Mouse (Mus musculus) forebrain, embryonic 11.5 days (tissue): ENCODE data around the gene Cdc27. TPM values are rescaled to one million over a fixed set of nuclear protein-coding genes. Genes with fewer than 3 reads are reported as not detected.
"Not testable (repeated sequence)": the region's sequence is repeated elsewhere in the genome, so short reads cannot be mapped to it uniquely, and the experiment has no call there.

ENCODE experiments used
- ATAC-seq: fragments of 200-750 bp; cut with Nextera tagmentation; replicated peaks from 2 replicates; pipeline ENCODE4 v1.8.0; 2017; ENCODE audit warnings: moderate TSS enrichment; ENCODE audit not compliant: low FRiP score
- DNase-seq: peaks from one replicate; pipeline ENCODE4 v3.0.0-alpha.2; 2017; ENCODE audit warnings: low spot score
- H3K27ac ChIP-seq: fragments of 300-500 bp; sonication (generic); 2 replicates; pipeline ENCODE4 v1.5.1; 2014; ENCODE audit warnings: low read depth, low read length
- H3K27me3 ChIP-seq: fragments of 300-500 bp; sonication (generic); 2 replicates; pipeline ENCODE4 v1.6.1; 2014; ENCODE audit warnings: mild to moderate bottlenecking, low read length, mixed read lengths; ENCODE audit not compliant: control insufficient read depth, insufficient read depth
- H3K36me3 ChIP-seq: fragments of 300-500 bp; sonication (generic); 2 replicates; pipeline ENCODE4 v1.6.1; 2014; ENCODE audit warnings: mild to moderate bottlenecking, low read length, moderate library complexity, mixed read lengths; ENCODE audit not compliant: control insufficient read depth, insufficient read depth
- H3K4me1 ChIP-seq: fragments of 300-500 bp; sonication (generic); replicated peaks from 2 replicates; pipeline ENCODE4 v1.6.1; 2014; ENCODE audit warnings: low read length, mixed read lengths; ENCODE audit not compliant: control insufficient read depth, insufficient read depth
- H3K4me2 ChIP-seq: fragments of 300-500 bp; sonication (generic); 2 replicates; pipeline ENCODE4 v1.6.1; 2014; ENCODE audit warnings: low read depth, mild to moderate bottlenecking, low read length, moderate library complexity, mixed read lengths; ENCODE audit not compliant: severe bottlenecking
- H3K4me3 ChIP-seq: fragments of 300-500 bp; sonication (generic); 2 replicates; pipeline ENCODE4 v1.5.1; 2014; ENCODE audit warnings: low read depth, low read length
- H3K9ac ChIP-seq: fragments of 300-500 bp; sonication (generic); 2 replicates; pipeline ENCODE4 v1.6.1; 2014; ENCODE audit warnings: low read length
- H3K9me3 ChIP-seq: fragments of 300-500 bp; sonication (generic); 2 replicates; pipeline ENCODE4 v1.6.1; 2016; ENCODE audit warnings: low read length, mixed read lengths; ENCODE audit not compliant: control insufficient read depth
- WGBS: fragments of 180-500 bp; shearing (Covaris S2); extraction: QIAGEN DNeasy Blood & Tissue Kit; methylation state at CpG from one replicate; pipeline ENCODE4 v1.1.7; 2014; 5-methylcytosine and 5-hydroxymethylcytosine counted together
- polyA plus RNA-seq: library from polyadenylated mRNA; unstranded; fragments of >200 nt; fragmentation: Nextera tagmentation; extraction: Ambion mirVana; gene quantifications from 2 replicates; pipeline ENCODE4 v1.2.1, GENCODE M21; 2014

The Cdc27 gene
- polyA plus RNA-seq, 1 experiment from 2014 or later = 62.7 TPM

- H3K36me3 ChIP-seq, H3K27me3 ChIP-seq, H3K4me1 ChIP-seq, H3K9ac ChIP-seq, H3K4me3 ChIP-seq, DNase-seq, H3K4me2 ChIP-seq, H3K27ac ChIP-seq, ATAC-seq, H3K9me3 ChIP-seq: not testable (repeated sequence)
- 96% methylated on average over 2 of the region's 2 CpGs for WGBS
Observed at GRCm38 (mm10) chr11:104543337-104543736, 7.1 kb downstream of the Cdc27 start.

DNA sequence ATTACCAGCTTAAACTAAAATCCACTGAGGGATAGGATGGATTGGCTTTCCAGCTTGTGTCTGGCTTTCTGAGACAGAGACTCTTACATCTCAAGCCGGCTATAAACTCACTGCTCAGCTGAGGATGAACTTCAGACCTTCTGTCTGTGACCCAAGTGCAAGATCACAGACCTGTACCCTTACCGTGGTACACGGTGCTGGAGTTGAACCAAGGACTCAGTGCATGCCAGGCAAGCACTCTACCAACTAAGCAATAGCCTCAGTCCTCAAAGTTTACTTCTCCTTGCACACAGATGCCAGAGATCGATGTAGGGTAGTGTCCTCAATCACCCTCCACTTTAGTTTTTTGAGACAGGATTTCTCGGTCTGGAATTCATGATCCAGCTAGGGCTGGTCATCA is 10.6 kb downstream of the Cdc27 start:
- no peaks in the 10 kb centered on the region for H3K36me3 ChIP-seq
- DNase-seq (no peak), ATAC-seq (no peak)
- no peaks in the 10 kb centered on the region for H3K4me1 ChIP-seq
- H3K4me2 ChIP-seq = no peak overlapping the region
- no peak overlapping the region for H3K27ac ChIP-seq
- 95% methylated on average over 5 of the region's 5 CpGs for WGBS
- no peak overlapping the region for H3K9ac ChIP-seq
- H3K27me3 ChIP-seq = no peaks in the 10 kb centered on the region
- no peak overlapping the region for H3K4me3 ChIP-seq
- H3K9me3 ChIP-seq = no peaks in the 10 kb centered on the region

- H3K27me3 ChIP-seq = no peaks in the 10 kb centered on the region
- H3K9ac ChIP-seq = no peak overlapping the region
- 92% methylated on average over 2 of the region's 2 CpGs for WGBS
- H3K36me3 ChIP-seq = no peaks in the 10 kb centered on the region
- no peak for ATAC-seq
- no peak for DNase-seq
- no peak overlapping the region for H3K27ac ChIP-seq
- no peaks in the 10 kb centered on the region for H3K9me3 ChIP-seq
- no peak overlapping the region for H3K4me2 ChIP-seq
- H3K4me1 ChIP-seq = no peaks in the 10 kb centered on the region
- no peak overlapping the region for H3K4me3 ChIP-seq
Observed at GRCm38 (mm10) chr11:104537945-104538555, 12.4 kb downstream of the Cdc27 start.

GRCm38 (mm10) chr11:104536843-104537242 is 13.6 kb downstream of the Cdc27 start:
- no peaks in the 10 kb centered on the region for H3K9me3 ChIP-seq
- H3K9ac ChIP-seq = no peak overlapping the region
- no peak for DNase-seq
- ATAC-seq = no peak
- WGBS = 96% methylated on average over 2 of the region's 2 CpGs
- H3K4me3 ChIP-seq = no peak overlapping the region
- H3K27me3 ChIP-seq = no peaks in the 10 kb centered on the region
- peaks cover 3% of the 10 kb centered on the region for H3K36me3 ChIP-seq
- no peak overlapping the region for H3K4me2 ChIP-seq
- no peak overlapping the region for H3K27ac ChIP-seq
- no peaks in the 10 kb centered on the region for H3K4me1 ChIP-seq

GRCm38 (mm10) chr11:104525935-104526334 is 24.5 kb downstream of the Cdc27 start:
- WGBS = 93% methylated on average over 6 of the region's 6 CpGs

DNA sequence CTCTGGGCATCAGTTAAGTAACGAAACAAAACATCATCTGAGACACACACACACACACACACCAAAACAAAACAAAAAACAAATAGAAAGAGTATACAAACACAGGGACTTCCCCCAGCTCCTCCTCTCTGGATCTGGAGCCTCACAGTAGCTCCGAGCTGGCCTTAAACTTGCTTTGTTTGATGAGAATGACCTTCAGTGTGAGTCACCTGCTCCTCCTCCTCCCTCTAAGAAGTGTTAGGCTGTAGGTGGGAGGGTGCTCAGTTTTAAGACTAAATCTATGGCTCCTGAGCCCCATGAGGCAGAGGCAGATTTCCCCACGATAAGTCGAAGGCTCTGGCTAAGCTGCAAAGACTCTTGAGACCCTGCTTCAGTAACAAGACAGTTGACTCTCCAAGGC is 38.0 kb downstream of the Cdc27 start:
- no peaks in the 10 kb centered on the region for H3K27me3 ChIP-seq
- H3K4me1 ChIP-seq = no peaks in the 10 kb centered on the region
- H3K9me3 ChIP-seq = no peaks in the 10 kb centered on the region
- no peak overlapping the region for H3K9ac ChIP-seq
- H3K4me3 ChIP-seq = no peak overlapping the region
- no peak overlapping the region for H3K4me2 ChIP-seq
- 89% methylated on average over 4 of the region's 4 CpGs for WGBS
- H3K36me3 ChIP-seq = peaks cover 14% of the 10 kb centered on the region
- no peak for ATAC-seq
- no peak overlapping the region for H3K27ac ChIP-seq
- DNase-seq = no peak

More at GRCm38 (mm10) chr11:104525935-104526334, 24.5 kb downstream of the Cdc27 start:
- Histone ChIP-seq H3K4me3 (no peak overlapping the region), H3K27ac (no peak overlapping the region), H3K4me1 (no peaks in the 10 kb centered on the region), H3K9me3 (no peaks in the 10 kb centered on the region), H3K36me3 (peaks cover 18% of the 10 kb centered on the region; the same call in 1 of the 2 replicates), H3K27me3 (no peaks in the 10 kb centered on the region), H3K9ac (no peak overlapping the region), H3K4me2 (no peak overlapping the region)
- ATAC-seq (no peak), DNase-seq (no peak)

GRCm38 (mm10) chr11:104510606-104511005 is 39.8 kb downstream of the Cdc27 start:
- 96% methylated on average over 2 of the region's 2 CpGs for WGBS
- no peaks in the 10 kb centered on the region for H3K9me3 ChIP-seq
- no peaks in the 10 kb centered on the region for H3K4me1 ChIP-seq
- H3K27me3 ChIP-seq = no peaks in the 10 kb centered on the region
- H3K4me3 ChIP-seq = no peak overlapping the region
- ATAC-seq = no peak
- DNase-seq = no peak
- H3K36me3 ChIP-seq = peaks cover 20% of the 10 kb centered on the region
- H3K9ac ChIP-seq = no peak overlapping the region
- no peak overlapping the region for H3K4me2 ChIP-seq
- no peak overlapping the region for H3K27ac ChIP-seq

- no peak overlapping the region for H3K27ac ChIP-seq
- H3K9ac ChIP-seq = no peak overlapping the region
- no peak for ATAC-seq
- no peaks in the 10 kb centered on the region for H3K9me3 ChIP-seq
- H3K27me3 ChIP-seq = no peaks in the 10 kb centered on the region
- H3K4me1 ChIP-seq = no peaks in the 10 kb centered on the region
- H3K4me3 ChIP-seq = no peak overlapping the region
- H3K4me2 ChIP-seq = no peak overlapping the region
- 86% methylated on average over 4 of the region's 4 CpGs for WGBS
- H3K36me3 ChIP-seq = peaks cover 24% of the 10 kb centered on the region
- no peak for DNase-seq
Observed at GRCm38 (mm10) chr11:104508455-104508854, 42.0 kb downstream of the Cdc27 start.

DNA sequence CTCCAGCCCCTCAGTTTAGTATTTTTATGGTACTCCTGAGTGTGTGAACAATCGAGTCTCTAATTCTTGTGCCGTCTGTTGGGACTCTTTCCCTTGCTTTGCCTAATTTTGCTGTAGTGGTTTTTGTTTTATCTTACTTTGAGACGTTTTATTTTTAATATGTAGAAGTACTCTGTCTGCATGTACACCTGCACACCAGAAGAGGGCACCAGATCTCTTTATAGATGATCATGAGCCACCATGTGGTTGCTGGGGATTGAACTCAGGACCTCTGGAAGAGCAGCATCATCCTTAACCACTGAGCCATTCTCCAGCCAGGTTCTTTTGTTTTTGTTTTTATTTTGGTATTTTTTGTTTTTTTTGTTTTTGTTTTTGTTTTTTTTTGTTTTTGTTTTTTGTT is 62.1 kb downstream of the Cdc27 start:
- Histone ChIP-seq H3K4me2 (no peak overlapping the region), H3K4me1 (no peaks in the 10 kb centered on the region), H3K9me3 (no peaks in the 10 kb centered on the region), H3K9ac (no peak overlapping the region), H3K36me3 (no peaks in the 10 kb centered on the region), H3K27ac (no peak overlapping the region), H3K4me3 (no peak overlapping the region), H3K27me3 (no peaks in the 10 kb centered on the region)
- DNase-seq = no peak
- WGBS = 89% methylated on average over 3 of the region's 3 CpGs
- ATAC-seq = no peak
